Mouse (Mus musculus) erythroblast, embryonic 14.5 days (primary cell): ENCODE data around the gene Birc7.

ENCODE experiments used
- GATA1 ChIP-seq: IDR thresholded peaks from 2 replicates; pipeline ENCODE4 v1.6.1; 2012; ENCODE audit warnings: low read length, inconsistent platforms, mixed read lengths
- TAL1 ChIP-seq: IDR thresholded peaks from 3 replicates; pipeline ENCODE4 v1.6.1; 2012; ENCODE audit warnings: low read length, inconsistent platforms, mixed read lengths

- TF ChIP-seq GATA1, result no peak
- TF ChIP-seq TAL1, result no peak
Measured at GRCm38 (mm10) chr2:180895837-180896525, 32.8 kb upstream of the Birc7 start.
